Mouse (Mus musculus): ENCODE results near the gene Tbc1d22a. TPM values are rescaled to one million over a fixed set of nuclear protein-coding genes. Genes with fewer than 3 reads are reported as not detected.

The Tbc1d22a gene
- total RNA-seq, 2 experiments from 2014 or later = 13.5 to 16.0 TPM

- DNase-seq = no peak
- intact Hi-C loops (cut with DNase I) = no loop called here
Measured at GRCm38 (mm10) chr15:86326341-86326740, 112.1 kb downstream of the Tbc1d22a start.

GRCm38 (mm10) chr15:86329911-86330310 is 115.7 kb downstream of the Tbc1d22a start:
- intact Hi-C loops (cut with DNase I) = no loop called here
- DNase-seq = no peak

GRCm38 (mm10) chr15:86330454-86330853 is 116.2 kb downstream of the Tbc1d22a start:
- intact Hi-C loops (cut with DNase I) = no loop called here
- DNase-seq = no peak

- intact Hi-C loops (cut with DNase I) = no loop called here
- DNase-seq = no peak
Measured at GRCm38 (mm10) chr15:86331501-86332245, 117.4 kb downstream of the Tbc1d22a start.

GRCm38 (mm10) chr15:86333176-86333575 is 118.9 kb downstream of the Tbc1d22a start:
- no peak for DNase-seq
- intact Hi-C loops (cut with DNase I) = no loop called here

- DNase-seq = no peak
- intact Hi-C loops (cut with DNase I) = no loop called here
Measured at GRCm38 (mm10) chr15:86333606-86334005, 119.3 kb downstream of the Tbc1d22a start.

GRCm38 (mm10) chr15:86334276-86334675 is 120.0 kb downstream of the Tbc1d22a start:
- intact Hi-C loops (cut with DNase I) = no loop called here
- no peak for DNase-seq

GRCm38 (mm10) chr15:86334745-86335144 is 120.5 kb downstream of the Tbc1d22a start:
- no peak for DNase-seq
- intact Hi-C loops (cut with DNase I) = no loop called here

- no peak for DNase-seq
- intact Hi-C loops (cut with DNase I) = no loop called here
Measured at GRCm38 (mm10) chr15:86335781-86336180, 121.5 kb downstream of the Tbc1d22a start.

- no peak for DNase-seq
- intact Hi-C loops (cut with DNase I) = no loop called here
Measured at GRCm38 (mm10) chr15:86337726-86338125, 123.5 kb downstream of the Tbc1d22a start.

- intact Hi-C loops (cut with DNase I) = no loop called here
- no peak for DNase-seq
Measured at GRCm38 (mm10) chr15:86339736-86340135, 125.5 kb downstream of the Tbc1d22a start.

- intact Hi-C loops (cut with DNase I) = no loop called here
- no peak for DNase-seq
Measured at GRCm38 (mm10) chr15:86340766-86341165, 126.5 kb downstream of the Tbc1d22a start.

GRCm38 (mm10) chr15:86342637-86343375 is 128.5 kb downstream of the Tbc1d22a start:
- no peak for DNase-seq
- intact Hi-C loops (cut with DNase I) = no loop called here

- no peak for DNase-seq
- intact Hi-C loops (cut with DNase I) = no loop called here
Measured at GRCm38 (mm10) chr15:86344906-86345331, 130.7 kb downstream of the Tbc1d22a start.

- intact Hi-C loops (cut with DNase I) = no loop called here
- no peak for DNase-seq
Measured at GRCm38 (mm10) chr15:86345907-86346306, 131.6 kb downstream of the Tbc1d22a start.

- DNase-seq = no peak
- intact Hi-C loops (cut with DNase I) = no loop called here
Measured at GRCm38 (mm10) chr15:86346606-86347005, 132.3 kb downstream of the Tbc1d22a start.

GRCm38 (mm10) chr15:86354932-86355331 is 140.7 kb downstream of the Tbc1d22a start:
- intact Hi-C loops (cut with DNase I) = no loop called here
- no peak for DNase-seq

- intact Hi-C loops (cut with DNase I) = no loop called here
- DNase-seq = no peak
Measured at GRCm38 (mm10) chr15:86355857-86356256, 141.6 kb downstream of the Tbc1d22a start.

- intact Hi-C loops (cut with DNase I) = no loop called here
Measured at GRCm38 (mm10) chr15:86360376-86360775, 146.1 kb downstream of the Tbc1d22a start.

GRCm38 (mm10) chr15:86362306-86363150 is 148.3 kb downstream of the Tbc1d22a start:
- intact Hi-C loops (cut with DNase I) = no loop called here
- no peak for DNase-seq

More at GRCm38 (mm10) chr15:86360376-86360775, 146.1 kb downstream of the Tbc1d22a start:
- DNase-seq = no peak

GRCm38 (mm10) chr15:86363841-86364295 is 149.6 kb downstream of the Tbc1d22a start:
- intact Hi-C loops (cut with DNase I) = no loop called here

More at GRCm38 (mm10) chr15:86363841-86364295, 149.6 kb downstream of the Tbc1d22a start:
- DNase-seq = no peak

All from gastrocnemius, postnatal 36 days (tissue).